Mouse (Mus musculus): Measurements from ENCODE around the gene Supt20.
"Not testable (repeated sequence)": the region's sequence is repeated elsewhere in the genome, so short reads cannot be mapped to it uniquely, and the experiment has no call there.

The Supt20 gene

DNA sequence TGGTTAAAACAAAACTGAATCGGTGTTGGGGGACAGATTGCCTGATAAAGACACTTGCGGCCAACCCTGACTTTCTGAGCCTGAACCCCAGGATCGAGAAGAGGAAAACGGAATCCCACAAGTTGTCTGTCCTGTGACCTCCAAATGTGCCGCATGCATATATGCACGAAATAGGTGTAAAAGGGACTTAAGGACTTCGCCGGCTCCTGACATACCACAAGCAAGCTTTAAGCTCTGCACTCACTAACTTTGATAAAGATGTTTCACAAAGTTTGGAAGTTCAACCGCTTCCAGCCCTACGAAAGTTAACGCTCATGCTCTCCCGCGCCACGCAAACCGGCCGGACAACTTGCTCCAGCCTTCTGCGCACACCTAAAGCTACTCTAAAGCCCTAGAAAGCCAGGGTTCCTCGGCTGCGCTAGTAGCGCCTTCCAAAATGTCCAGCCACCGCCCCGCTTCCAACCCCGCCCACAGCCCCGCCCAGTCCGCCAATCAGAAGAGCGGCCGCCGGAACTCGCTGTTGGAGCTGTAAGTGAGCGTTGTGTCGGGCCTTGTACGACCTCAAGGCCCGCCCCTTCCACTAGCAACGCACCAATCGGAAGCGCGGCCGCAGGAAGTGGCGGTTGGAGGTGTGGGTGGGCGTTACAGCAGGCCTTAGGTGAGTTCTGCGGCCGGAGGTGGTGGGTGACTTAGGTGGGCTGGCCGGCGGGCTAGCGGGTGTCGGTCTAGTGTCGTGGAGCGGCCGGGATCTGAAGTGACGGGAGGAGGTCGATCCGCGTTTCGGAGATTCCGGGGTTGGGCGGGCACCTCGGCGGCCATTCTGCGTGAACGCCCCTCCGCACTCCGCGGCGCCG is at the start of gene Supt20:
Supt20 (plus strand) TSS at position 606 of the 854 bp plus-strand sequence.
- peak; percentile 90 for DNase-seq

DNA sequence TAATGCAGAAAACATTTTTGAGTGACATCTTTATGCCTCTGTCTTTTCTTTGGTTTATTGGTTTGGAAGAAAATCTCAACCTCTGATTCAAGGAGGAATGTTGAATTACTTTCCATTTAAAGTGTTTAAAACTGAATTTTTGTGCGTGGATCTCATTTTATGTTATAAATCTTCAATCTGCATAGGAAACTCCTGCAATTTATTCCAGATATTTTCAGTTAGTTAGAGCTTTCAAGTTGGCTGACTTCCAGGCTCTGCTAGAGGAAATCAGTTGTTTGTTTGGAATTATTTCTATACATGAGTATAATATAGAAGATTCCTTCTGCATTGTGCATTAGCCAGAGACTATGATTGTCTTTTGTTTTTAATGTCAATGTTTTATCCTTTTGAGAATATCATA is 49.8 kb upstream of the Supt20 start:
- DNase-seq: no peak

DNA sequence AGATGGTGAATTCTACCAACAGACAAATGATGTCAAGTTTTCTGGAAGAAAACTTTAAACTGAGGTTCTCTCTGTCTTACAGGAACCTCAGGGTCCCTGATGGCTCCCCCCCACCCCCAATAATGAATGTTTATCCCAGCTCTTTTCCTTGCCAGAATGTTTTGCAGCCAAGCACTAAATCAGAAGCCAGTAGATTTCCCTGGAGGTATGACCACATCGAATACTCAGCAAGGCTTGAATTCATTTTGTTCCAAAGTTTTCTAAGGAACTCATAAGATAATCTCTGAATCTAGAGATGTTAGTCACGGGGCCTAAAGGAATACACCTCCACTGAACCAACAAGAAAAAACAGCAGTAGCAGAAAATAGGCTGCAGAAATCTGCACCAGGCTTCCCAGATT is 45.0 kb upstream of the Supt20 start:
- DNase-seq: no peak

DNA sequence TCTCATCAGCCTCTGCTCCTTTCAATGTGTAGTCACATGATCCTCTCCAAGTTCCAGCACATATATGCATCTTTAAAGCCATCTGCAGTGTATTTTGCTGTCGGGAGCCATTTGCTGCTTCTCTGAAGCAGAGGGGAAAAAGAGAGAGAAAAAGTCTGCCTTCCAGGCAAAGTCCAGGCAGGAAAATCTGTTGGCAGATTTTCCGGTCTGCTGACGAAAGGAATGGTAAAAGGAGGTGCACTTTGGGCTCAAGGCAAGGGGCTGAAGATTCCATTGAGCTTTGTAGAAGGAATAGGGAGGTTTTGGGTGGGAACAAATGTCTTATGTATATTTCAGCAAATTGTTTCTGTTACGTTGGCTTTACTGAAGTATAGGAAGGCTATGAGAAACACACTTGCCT is 41.0 kb upstream of the Supt20 start:
- DNase-seq: no peak

DNA sequence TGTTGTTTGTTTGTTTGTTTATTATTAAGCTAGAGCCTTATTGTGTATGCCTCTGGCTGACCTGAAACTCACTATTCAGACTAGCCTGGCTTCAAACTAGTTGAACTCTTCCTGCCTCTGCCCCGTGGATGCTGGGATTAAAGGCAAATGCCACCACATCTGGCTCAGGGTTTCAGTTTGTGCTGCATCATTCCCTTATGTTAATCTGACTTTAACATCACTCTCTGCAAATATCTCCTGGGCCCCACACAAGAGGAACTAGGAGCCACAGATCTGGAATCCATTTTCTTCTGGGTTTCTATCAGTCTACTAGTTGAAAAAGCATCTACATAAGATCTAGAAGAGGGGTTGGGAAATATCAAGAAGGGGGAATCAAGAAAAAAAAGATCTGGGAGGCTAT is 38.4 kb upstream of the Supt20 start:
- no peak for DNase-seq

DNA sequence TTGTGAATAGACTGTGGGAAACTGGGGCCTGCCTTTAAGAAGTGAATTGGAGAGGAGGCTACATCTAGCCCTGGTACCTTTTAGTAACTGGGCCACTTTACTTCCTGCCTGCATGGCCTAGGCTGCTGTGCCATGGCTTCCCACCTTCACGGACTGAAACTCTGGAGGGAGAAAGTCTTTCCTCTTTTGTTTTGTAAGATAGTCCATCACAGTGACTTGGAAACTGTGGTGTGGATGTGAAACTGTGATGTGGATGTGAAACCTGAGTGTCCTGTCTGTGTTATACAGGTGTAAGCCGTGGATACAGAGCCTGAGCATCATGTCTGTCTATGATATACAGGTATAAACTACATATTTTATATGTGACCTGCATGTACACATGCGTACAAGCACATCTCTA is 35.5 kb upstream of the Supt20 start:
- DNase-seq: no peak

DNA sequence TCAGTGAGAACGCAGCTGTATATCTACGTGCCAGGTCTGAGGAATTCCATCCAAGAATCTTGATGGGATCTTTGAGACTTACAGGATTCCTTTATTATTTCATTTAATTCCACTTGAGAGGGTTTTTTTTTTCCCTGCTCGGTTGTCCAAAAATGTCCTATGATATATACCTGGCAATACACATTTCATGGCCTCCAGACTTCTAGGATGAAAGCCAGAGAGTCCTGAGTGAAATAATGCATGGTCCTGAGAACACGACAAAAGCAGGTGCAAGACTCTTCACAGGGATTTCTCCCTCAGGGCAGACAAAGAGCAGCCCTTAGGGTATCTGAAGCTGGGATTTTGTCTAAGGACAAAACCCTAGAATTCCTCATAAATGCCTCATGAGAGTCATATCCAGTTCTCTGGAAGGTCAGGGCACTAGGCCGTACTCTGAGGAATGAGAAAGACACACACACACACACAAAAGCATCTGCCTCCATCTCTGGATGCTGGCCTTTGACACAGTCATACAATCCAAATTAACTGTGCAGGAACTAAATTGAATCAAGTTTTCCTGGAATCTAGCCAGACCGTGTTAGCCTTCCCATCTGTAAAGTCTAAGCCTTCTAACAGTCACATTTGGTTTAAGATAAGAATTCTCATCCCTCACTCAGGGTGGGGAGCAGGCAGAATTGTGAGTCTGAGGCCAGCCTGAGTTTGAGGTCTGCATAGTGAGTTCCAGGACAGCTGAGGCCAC is 34.5 kb upstream of the Supt20 start:
- DNase-seq: no peak

DNA sequence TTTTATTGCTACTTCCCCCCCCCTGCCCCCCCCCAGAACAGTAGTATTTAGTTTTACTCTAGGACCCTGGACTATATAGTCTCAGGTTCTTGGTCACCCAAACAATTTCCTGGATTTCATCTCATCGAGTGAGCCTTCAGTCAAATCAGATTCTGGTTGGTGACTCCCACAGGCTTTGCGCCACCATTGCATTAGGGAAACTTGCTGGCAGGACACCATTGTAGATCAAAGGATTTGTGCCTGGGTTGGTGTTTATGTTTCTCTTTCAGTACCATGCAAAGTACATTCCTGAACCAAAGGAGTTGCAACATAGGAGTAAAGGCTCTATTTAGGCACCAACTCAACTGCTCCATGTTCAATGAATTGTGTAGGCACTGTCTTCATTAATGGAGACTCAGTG is 32.9 kb upstream of the Supt20 start:
- DNase-seq: no peak

DNA sequence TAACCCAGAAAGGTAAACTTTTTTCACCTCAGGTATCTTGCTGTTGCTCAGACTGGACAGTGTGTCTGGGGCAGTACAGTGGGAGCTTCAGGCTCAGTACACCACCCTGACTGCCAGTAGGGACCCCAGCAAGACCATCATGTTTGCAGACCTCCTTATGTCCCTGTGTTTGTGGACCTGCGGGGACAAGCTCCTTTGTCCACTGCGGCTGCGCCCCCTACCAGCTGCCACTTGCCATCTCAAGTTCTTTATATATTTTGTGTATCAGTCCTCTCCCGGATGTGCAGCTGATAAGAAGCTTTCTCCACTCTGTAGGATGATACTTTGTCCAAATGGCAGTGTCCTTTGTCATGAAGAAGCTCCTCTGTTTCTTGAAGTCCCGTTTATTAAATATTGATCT is 30.2 kb upstream of the Supt20 start:
- no peak for DNase-seq

DNA sequence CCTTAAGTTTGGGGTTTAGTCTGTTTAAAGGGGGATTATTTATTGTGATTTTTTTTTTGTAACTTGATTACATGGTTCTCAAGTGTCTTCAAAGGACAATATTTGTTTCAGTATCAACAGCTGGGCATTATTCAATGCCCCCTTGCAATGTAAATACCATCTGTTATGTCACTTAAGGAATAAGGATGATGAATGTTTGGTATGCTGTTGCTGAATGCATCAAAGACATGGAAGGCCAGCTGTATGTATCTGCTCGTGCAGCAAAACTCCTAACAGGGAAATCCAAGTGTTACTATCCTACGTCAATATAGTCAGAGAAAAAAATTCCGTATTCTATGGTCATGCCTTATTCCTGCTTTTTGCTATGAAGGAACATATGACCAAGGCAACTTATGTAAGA is 24.5 kb upstream of the Supt20 start:
- no peak for DNase-seq

DNA sequence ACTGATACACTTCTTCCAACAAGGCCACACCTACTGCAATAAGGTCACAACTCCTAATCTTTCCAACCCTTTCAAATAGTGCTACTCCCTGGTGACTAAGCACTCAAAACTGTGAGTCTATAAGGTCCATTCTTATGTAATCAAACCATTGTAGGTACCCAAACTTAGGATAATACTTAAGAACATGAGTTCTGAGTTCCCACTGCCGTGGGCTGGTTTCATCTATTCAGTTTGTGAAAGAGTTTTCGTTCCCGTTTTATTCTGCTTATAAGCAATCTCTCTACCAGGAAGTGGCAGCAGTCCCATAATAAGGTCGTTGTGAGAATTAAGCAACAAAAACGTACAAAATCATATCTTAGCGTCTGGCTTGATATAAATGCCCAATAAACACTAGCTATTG is 23.9 kb upstream of the Supt20 start:
- no peak for DNase-seq

DNA sequence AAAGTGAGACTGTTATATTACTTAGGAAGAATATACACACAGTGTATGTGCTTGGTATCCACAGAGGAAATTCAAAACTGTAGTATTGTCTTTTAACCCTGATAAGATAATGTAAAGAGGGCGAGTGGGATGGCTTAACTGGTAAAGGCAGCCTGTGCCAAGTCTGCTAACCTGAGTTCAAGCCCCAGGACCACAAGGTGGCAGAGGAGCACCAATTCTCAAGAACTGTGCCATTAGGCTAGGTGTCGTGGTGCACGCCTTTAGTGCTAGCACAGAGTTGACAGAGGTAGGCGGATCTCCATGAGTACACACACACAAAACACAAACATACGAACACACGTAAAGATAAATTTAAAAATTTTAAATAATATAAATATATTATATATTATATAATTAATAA is 23.0 kb upstream of the Supt20 start:
- DNase-seq: no peak

DNA sequence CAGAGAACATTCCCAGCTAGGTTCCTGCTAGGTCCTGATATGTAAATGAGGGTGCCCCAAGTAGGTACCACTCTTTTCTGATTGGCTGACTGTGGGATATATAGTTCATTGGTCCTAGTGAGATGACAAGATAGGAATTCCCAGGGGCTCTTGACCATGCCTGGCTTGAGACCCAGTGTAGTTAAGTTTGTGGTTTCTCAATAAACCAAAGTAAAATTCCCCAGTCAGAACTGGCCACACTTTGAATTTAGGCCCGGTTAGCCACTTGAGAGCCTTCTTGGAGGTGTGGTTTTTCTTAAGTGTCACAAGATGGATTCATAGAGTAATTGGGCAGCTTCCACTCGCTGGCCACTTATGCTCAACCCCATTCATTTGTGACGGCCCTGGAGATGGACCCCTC is 20.5 kb upstream of the Supt20 start:
- no peak for DNase-seq

DNA sequence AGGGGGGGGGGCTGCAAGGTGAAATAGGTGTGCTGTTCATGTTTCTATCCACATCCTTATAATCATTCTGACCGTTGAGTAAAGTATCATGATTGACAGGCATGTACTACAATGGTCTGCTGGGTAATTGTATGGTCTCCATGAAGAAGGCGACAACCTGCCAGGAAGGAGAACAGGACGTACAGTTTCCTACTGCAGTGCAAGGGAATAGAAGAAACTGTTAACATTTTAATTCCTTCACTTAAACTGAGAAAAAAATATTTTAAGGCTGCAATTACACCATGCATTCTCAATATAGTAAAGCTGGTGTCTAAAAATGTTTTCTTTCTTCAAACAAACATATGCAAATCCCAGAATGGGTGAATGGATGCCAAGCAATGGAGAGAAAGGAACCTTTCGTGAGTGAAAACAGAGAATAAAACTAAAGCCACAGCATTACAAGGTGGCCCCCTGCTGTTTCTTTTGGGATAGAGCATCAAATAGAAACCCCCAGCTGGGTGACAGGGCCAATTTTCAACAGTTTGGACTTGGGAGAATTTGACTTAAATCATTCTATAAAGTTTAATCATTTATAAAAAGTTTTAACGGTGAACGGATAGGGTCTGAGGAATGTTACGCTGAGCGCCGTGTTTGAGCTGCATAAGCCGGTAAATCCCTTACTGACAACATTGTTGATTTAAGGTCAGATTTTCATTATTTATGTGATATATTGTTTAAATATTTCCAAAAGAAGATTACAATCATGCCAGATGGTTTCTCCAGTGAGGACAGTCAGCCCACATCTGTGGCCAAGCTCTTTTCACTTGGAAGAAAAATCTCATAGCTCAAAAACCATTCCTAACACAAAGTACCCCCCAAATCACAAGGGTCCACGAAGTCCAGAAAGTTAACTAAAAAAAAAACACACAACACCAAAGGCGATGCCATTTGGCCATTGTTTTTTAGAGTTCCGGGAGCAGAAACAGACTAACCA is 19.8 kb upstream of the Supt20 start:
- no peak for DNase-seq

DNA sequence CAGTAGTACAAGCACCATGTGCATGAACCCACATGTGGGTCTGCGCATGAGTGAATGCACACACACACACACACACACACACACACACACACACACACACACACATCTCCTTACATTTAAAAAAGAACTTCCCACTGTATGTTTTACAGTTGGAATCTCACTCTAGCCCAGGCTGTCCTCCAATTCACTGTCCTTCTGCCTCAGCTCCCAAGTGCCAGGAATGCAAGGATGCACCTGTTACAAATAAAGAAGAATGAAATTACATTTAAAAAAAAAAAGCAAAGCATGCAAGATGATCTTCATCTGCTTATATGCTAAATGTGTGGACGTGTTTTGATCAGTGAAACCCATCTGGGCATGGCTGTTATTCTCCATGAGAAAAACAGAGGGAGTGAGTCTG is 15.8 kb upstream of the Supt20 start:
- DNase-seq: no peak

DNA sequence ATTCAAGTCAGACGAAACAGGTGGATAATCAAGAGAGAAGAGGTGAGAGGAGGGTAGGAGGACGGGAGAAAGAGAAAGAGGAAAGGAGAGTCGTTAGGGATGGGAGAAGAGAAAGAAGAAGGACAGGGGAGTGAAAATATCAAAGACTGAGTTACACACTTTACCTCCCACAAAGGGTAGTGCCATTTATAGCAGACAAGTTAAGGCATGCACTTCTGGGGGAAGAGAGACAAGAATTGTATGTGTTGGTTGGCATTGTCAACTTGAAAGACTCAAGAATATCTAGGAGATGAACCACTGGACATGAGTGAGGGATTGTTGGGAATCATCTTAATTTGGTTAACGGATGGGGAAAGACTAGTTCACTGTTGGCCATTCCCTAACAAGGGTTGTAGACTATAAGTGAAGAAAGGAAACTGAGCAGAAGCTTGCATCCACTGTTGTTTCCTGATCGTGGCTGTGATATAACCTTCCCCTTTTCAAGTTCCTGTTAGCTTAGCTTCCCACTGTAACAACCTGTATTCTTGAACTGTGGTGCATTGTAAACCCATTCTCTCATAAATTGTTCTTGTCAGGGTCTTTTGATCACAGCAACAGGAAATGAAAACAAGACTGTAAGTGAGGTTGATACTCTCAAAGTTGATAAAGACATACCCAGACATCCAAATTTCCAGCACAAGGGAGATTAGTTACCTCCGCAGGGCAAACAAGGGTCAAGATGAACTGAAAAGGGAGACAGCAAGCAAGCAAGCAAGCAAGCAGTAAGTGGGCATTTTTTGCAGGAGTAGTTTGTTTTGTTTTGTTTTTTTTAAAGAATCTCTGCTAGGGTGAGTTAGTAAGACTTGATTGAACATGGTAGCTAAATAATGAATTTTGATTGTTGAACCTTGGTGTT is 11.1 kb upstream of the Supt20 start:
- DNase-seq: no peak

DNA sequence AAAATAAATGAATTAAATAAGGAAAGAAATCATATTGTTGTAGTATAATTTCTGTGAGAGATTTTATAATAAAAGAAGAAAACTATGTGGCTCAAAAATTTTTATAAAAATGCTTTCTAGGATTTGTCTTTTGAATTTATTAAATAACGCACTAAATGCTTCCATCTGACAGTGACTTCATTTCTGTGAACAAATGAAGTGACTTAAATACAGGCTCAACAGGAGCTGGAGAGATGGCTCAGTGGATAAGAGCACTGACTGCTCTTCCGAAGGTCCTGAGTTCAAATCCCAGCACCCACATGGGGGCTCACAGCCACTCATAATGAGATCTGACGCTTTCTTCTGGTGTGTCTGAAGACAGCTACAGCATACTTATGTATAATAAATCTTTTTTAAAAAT is 7.4 kb upstream of the Supt20 start:
- no peak for DNase-seq

DNA sequence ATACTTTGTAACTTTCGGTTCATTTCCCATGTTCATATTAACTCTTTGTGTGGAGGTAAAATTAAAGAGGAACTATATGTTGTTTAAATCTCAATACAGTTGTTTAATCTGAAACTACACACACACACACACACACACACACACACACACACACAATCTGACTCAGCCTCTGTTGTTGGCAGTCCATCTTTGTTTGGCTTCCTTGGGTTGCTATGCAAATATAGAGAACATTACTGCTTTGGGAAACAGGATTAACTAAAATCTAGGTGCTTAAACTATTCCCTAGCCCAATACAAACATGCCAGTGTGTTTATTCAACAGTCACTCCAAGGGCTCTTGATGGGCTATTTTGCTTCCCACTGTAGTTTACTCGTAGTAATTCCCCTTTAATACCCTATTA is 5.4 kb upstream of the Supt20 start:
- no peak for DNase-seq

DNA sequence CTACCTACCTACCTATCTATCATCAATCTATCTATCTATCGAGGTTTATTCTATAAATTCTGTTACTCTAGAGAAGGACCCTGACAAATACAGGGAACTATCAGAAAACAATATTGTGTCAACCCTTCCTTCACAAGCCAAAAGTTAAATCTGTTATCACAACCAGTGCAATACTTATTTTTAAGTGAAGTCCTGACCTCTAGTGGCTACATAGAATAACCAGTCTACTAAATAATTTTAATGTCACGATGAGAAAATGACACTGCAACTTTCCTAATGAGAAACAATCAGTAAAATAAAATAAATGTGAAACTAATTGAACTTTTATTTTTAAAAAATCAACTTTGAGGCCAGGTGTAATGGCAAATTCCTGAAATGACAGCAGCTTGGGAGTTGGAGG is 3.5 kb upstream of the Supt20 start:
- DNase-seq: no peak

DNA sequence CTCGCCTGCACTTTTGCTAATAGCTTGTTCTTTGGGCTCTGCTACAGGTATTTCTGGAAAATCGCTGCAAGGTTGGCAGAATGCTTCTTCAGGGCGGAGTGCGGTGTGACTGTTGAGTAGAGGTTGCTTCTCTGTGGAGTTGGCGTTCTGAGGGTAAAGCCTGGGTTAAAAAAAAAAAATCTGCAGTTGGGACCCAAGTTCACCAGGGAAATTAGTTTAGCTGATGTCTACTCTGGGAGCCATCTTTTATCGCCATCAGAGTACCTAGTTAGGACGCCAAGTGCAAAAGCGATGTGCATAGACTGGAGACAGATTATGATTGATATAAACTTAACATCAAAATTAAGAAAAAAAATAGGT is 429 bp downstream of the Supt20 start:
- DNase-seq: no peak

DNA sequence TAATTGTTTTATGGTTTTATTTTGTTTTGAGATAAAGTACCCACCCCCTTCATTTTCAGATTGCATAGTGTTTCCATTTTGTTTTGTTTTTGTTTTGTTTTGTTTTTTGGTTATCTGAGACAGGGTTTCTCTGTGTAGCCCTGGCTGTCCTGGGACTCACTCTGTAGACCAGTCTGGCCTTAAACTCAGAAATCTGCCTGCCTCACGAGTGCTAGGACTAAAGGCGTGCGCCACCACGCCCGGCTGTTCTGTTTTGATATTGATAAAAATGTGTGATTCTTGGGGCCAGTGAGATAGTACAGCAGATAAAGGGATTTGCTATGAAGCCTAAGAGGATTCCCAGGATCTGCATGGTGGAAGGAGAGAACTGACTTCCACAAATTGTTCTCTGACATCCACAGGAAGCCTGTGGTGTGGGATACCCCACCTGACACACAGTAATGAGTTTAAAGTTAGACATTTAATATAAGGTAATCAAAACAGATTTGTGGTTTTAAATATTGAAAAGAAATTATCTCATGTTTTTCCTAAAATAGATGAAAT is 7.2 kb downstream of the Supt20 start:
- no peak for DNase-seq

DNA sequence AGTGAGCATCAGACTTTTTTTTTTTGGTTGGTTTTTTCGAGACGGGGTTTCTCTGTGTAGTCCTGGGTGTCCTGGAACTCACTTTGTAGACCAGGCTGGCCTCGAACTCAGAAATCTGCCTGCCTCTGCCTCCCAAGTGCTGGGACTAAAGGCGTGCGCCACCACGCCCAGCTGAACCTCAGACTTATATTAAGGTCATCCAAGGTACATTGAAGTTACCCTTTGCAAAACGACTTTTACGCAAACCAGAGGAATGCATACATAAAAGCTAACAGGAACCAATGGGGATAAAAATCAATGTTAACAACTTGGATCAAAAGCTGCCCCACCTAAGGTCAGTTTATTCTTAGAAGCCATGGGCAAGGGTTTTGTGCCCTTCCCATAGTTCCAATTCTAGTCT is 11.5 kb downstream of the Supt20 start:
- not testable (repeated sequence) for DNase-seq

Measured in cerebellum, adult 8-10 months (tissue).